Comparison of ENCODE assay signal across 8 mouse cellular contexts in the genomic region with DNA sequence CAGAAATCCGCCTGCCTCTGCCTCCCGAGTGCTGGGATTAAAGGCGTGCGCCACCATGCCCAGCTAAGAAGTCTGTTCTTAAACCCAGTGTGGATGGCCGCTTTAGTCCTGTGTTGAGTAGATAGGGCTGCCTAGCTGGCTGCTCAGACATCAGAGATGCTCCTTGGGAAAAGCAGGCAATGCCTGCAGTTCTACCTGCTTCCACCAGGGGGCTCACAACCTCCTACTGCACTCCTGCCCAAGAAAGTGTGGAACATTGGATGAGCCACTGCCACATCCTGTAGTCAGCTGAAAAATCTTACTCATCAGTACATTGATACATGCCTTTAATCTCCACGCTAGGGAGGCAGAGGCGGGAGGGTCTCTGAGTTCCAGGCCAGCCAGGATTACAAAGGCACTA. TPM values are rescaled to one million over a fixed set of nuclear protein-coding genes. Genes with fewer than 3 reads are reported as not detected.
A peak's percentile ranks its signal among the peaks of the same experiment; 100 is the strongest.
DNase-seq lines count a peak whose midpoint lies in the region; ATAC-seq lines count a peak whose summit lies in the region.

No protein-coding gene starts in this region.

- H3K9ac ChIP-seq in hindbrain, embryonic 14.5 days: no peak overlapping the region

- no peaks in the 10 kb centered on the region for H3K27me3 ChIP-seq in hindbrain, embryonic 14.5 days (ENCODE audit: control insufficient read depth, insufficient read depth, low read length)

- H3K4me2 ChIP-seq in hindbrain, embryonic 14.5 days (replicated peaks): no peak overlapping the region

- ATAC-seq in hindbrain, embryonic 14.5 days (ENCODE audit: low FRiP score): peak; percentile 42; the same call in 1 of the 2 replicates

- peaks cover 16% of the 10 kb centered on the region for H3K4me1 ChIP-seq in hindbrain, embryonic 14.5 days (replicated peaks; ENCODE audit: control insufficient read depth, insufficient read depth, low read length)

- 51% methylated on average over 7 of the region's 7 CpGs for WGBS in hindbrain, embryonic 14.5 days

- peaks cover 68% of the 10 kb centered on the region for H3K36me3 ChIP-seq in hindbrain, embryonic 14.5 days (replicated peaks; ENCODE audit: control insufficient read depth, insufficient read depth)

- no peaks in the 10 kb centered on the region for H3K9me3 ChIP-seq in hindbrain, embryonic 14.5 days (ENCODE audit: control insufficient read depth, low read length)

- H3K27ac ChIP-seq in hindbrain, embryonic 14.5 days: peak overlapping the region; percentile 74

- no peak overlapping the region for H3K4me3 ChIP-seq in hindbrain, embryonic 14.5 days (replicated peaks; ENCODE audit: low read length)

- peak; percentile 69 for DNase-seq in T-cell, adult 2 months (ENCODE audit: low spot score)
- DNase-seq in cerebellum, postnatal 14 days: peak; percentile 91 to 92
- peak; percentile 80 to 93 for DNase-seq in frontal cortex, postnatal 36 days (ENCODE audit: low spot score in 2 of 2)
- peak; percentile 86 for DNase-seq in hindbrain, embryonic 14.5 days (ENCODE audit: low spot score)
- DNase-seq in layer of hippocampus, postnatal 36 days: peak; percentile 80
- peak; percentile 78 for DNase-seq in lung, postnatal 25 days (ENCODE audit: low spot score)
- peak; percentile 92 for DNase-seq in right cerebral cortex, adult 18-20 months
- DNase-seq in urinary bladder, postnatal 4 days (ENCODE audit: low spot score in 2 of 2): peak; percentile 53 to 70

RNA-seq across cellular contexts. Expression of a gene that starts 2.5 kb away (rescaled TPM):
- polyA plus RNA-seq in hindbrain, embryonic 14.5 days (2014; fragmentation: Nextera tagmentation; extraction: Ambion mirVana): 2.0 and 2.2 TPM in 2 replicates
- 100 to 1,000 TPM; 135 to 146 TPM for total RNA-seq in layer of hippocampus, postnatal 36 days (2021)

RNA-seq across cellular contexts. Expression of a gene that starts 9.6 kb away (rescaled TPM):
- not detected in 2 replicates for polyA plus RNA-seq in hindbrain, embryonic 14.5 days (2014; fragmentation: Nextera tagmentation; extraction: Ambion mirVana)
- 1 to 10 TPM; 4.1 to 6.3 TPM for total RNA-seq in layer of hippocampus, postnatal 36 days (2021)

RNA-seq across cellular contexts. Expression of a gene that starts 10.6 kb away (rescaled TPM):
- 182 and 202 TPM in 2 replicates for polyA plus RNA-seq in hindbrain, embryonic 14.5 days (2014; fragmentation: Nextera tagmentation; extraction: Ambion mirVana)
- 100 to 1,000 TPM; 122 to 134 TPM for total RNA-seq in layer of hippocampus, postnatal 36 days (2021)

RNA-seq across cellular contexts. Expression of a gene that starts 12.9 kb away (rescaled TPM):
- polyA plus RNA-seq in hindbrain, embryonic 14.5 days (2014; fragmentation: Nextera tagmentation; extraction: Ambion mirVana): 93.2 and 107 TPM in 2 replicates
- total RNA-seq in layer of hippocampus, postnatal 36 days (2021): 100 to 1,000 TPM; 106 to 109 TPM

RNA-seq across cellular contexts. Expression of a gene that starts 44.7 kb away (rescaled TPM):
- 49.7 and 51.7 TPM in 2 replicates for polyA plus RNA-seq in hindbrain, embryonic 14.5 days (2014; fragmentation: Nextera tagmentation; extraction: Ambion mirVana)
- 10 to 100 TPM; 34.4 to 36.3 TPM for total RNA-seq in layer of hippocampus, postnatal 36 days (2021)
